Mouse (Mus musculus): Measurements from ENCODE around the gene Msi2.
A peak's percentile ranks its signal among the peaks of the same experiment; 100 is the strongest.

Msi2 gene

GRCm38 (mm10) chr11:88297526-88297925 lies 420.8 kb downstream of the Msi2 start:
- DNase-seq = no peak

GRCm38 (mm10) chr11:88295298-88295697 lies 423.0 kb downstream of the Msi2 start:
- no peak for DNase-seq

GRCm38 (mm10) chr11:88294394-88294710 lies 424.0 kb downstream of the Msi2 start:
- no peak for DNase-seq

- no peak for DNase-seq
These were observed 424.5 kb downstream of the Msi2 start, which contains the start of gene Ccdc182 for GRCm38 (mm10) chr11:88293631-88294393. Ccdc182 (plus strand) TSS chr11:88294058.

GRCm38 (mm10) chr11:88291688-88292087 lies 426.6 kb downstream of the Msi2 start:
- peak; percentile 45 for DNase-seq

- no peak for DNase-seq
These were observed 427.1 kb downstream of the Msi2 start for GRCm38 (mm10) chr11:88291245-88291644.

Data from cerebellum, postnatal 36 days (tissue).